Mouse (Mus musculus): ENCODE measurements around the gene Pkd2.

Gene Pkd2

DNA sequence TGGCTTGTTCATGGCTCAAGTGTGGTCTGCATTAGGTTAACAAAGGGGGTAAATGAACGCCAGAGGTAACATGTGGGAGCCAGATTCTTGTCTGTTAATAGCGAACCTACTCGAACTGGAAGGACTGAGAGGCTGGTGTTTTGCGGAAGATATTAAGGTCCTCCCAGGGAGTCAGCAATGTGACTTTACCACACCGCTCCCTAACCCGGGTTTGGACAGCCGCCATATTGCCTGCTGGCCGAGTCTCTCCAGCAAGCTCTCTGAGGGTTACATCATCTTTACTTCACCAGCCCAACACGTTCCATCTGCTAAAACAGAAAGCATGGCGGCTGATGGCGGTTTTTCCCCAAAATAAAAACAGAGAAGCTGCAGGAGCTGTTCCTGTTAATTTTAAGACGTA lies 6.5 kb downstream of the Pkd2 start:
- DNase-seq (ENCODE audit: low spot score): no peak

DNA sequence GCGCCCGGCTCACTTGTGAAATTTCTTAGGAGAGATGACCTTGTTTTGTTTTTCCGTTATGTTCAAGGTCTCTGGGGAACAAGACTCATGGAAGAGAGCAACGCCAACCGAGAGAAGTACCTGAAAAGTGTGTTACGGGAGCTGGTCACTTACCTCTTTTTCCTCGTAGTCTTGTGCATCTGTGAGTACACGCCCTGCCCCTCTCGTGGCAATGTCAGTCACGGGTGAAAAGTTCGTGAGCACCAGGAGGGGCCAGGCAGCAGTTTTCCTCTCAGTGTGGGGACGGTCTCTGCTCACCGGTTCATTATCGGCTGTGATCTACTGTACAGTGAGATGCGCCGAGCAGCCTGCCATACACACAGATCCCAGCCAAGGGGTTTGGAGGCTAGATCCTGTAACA lies 7.6 kb downstream of the Pkd2 start:
- DNase-seq (ENCODE audit: low spot score): no peak

DNA sequence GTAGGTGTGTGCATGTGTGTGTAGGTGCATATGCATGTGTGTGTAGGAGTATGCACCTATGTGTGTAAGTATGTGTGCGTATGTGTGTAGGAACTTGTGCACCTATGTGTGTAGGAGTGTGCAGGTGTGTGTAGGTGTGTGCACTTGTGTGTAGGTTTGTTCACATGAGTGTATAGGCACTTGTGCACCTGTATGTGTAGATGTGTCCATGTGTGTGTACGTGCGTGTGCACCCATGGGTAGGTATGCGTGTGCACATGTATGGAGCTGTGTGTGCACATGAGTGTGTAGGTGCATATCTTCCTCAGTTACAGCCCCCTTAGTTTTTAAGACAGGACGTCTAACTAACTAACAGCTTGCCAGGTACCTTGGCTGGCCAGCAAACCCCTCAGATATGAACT lies 9.3 kb downstream of the Pkd2 start:
- no peak for DNase-seq (ENCODE audit: low spot score)

DNA sequence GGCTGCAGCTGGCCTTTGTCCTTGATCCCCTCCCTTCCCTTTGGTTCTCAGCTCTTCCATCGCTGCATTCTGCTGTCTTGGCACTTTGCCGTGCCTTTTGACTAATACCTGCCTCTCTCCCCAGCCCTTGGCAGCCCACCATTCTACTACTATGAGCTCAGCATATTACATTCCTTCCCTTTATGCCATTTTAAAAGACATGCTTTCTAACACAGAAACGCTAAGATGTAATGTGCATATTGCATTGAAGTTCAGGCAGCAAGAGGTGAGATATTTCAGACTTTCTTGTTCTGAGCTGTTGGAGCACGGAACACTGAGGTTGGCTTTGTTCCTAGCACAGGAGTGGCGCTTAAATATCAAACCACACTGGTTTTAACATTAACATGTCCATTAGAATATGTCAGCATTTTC lies 11.7 kb downstream of the Pkd2 start:
- no peak for DNase-seq (ENCODE audit: low spot score)

DNA sequence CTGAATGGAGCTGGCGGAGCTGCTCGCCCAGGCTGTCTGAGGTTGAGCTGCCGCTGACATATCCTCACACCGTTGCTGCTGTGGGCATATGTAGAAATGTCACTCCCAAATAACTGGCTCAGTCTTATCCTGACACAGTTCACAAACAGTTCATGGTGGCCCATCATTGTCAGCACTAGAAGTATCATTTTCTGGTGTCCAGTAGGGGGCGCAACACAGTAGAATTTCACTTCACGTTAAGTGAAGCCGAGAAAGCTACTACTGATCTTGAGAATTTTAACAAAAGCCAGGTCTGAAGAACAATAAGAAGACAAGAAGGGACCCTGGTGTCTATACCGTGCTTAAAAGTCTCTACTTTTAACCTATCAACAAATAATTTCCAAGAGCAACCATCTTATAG lies 13.1 kb downstream of the Pkd2 start:
- DNase-seq (ENCODE audit: low spot score): no peak

DNA sequence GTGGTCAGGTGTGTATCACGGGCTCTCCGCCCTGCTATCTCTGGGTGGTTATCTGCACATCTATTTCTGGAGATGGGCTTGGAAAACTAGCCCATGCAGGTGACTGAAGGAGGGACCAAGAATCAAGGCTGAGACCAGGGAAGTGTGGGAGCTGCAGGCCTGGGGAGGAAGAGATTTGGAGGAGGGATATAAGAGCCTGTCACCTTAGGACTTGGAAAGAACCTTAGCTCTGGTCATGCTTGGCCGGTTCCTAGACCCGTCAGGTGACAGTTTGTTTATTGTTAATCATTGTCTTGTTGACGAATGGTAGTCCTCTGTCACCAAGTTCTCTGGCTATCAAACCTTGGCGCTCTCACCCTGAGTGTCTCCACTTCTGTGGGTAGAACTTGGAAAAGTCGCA lies 21.1 kb downstream of the Pkd2 start:
- DNase-seq (ENCODE audit: low spot score): peak; percentile 55

DNA sequence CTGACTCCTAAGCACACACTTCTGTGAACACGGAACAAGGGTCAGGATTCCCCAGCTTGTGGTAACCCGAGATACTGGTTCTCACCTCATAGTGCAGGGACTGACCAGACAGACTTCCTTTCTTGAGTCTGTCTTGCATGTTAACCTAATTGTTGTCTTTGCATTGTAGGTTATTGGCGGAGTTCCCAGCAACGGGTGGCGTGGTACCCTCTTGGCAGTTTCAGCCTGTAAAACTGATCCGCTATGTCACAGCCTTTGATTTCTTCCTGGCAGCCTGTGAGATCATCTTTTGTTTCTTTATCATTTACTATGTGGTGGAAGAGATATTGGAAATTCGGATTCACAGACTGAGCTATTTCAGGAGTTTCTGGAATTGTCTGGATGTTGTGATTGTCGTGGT lies 23.6 kb downstream of the Pkd2 start:
- no peak for DNase-seq (ENCODE audit: low spot score)

DNA sequence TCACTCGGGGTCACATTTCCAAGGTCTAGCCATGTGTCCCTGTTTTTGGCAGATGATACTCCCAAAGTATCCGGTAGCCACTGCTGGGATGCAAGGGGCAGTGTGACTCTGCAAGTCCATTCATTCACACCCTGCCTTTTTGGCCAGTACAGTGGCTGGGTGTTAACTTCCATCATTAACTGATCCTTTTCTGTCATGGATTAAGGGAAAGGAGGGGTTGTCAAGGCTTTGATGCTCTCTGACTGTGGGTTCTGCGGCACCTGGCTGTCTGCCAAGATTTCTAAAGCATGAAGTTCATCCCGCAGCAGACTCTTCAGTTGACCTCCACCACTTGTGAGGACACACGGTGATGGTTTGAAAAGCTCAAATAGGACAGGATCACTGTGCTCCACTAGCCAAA lies 32.3 kb downstream of the Pkd2 start:
- no peak for DNase-seq (ENCODE audit: low spot score)

DNA sequence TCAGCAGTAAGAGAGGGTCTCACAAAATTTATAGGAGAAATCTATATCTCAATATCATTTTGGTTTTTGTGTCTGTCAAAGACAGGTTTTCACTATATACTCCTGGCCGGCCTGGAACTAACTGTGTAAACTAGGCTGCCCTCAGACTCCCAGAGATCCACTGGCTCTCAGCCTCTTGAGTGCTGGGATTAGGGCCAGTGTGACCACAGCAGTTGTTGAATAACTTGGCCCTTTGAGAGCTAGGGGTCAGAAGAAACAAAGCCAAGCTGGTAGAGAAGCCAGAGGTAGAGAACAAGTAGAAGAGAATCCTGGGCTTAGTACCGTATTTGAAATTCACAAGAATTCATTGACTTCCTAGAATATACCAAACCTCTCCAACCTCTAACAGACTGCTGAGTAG lies 45.6 kb downstream of the Pkd2 start:
- DNase-seq (ENCODE audit: low spot score): no peak

DNA sequence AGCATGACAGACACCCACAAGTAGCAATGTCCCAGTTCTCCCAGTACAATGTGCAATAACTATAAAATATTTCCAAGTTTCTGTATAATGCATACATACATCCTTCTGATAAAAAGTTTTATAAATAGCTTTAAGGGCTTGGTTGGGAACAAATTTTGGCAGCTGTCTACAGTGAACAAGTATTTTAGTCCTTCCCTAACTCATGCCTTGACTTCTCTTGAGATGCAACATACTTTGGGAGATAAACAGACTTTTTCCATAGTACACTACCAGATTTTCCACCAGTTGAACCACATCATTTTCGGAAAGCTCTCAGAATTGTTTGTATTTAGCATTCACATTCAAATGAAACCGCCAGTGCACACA lies 48.6 kb downstream of the Pkd2 start:
- no peak for DNase-seq (ENCODE audit: low spot score)

DNA sequence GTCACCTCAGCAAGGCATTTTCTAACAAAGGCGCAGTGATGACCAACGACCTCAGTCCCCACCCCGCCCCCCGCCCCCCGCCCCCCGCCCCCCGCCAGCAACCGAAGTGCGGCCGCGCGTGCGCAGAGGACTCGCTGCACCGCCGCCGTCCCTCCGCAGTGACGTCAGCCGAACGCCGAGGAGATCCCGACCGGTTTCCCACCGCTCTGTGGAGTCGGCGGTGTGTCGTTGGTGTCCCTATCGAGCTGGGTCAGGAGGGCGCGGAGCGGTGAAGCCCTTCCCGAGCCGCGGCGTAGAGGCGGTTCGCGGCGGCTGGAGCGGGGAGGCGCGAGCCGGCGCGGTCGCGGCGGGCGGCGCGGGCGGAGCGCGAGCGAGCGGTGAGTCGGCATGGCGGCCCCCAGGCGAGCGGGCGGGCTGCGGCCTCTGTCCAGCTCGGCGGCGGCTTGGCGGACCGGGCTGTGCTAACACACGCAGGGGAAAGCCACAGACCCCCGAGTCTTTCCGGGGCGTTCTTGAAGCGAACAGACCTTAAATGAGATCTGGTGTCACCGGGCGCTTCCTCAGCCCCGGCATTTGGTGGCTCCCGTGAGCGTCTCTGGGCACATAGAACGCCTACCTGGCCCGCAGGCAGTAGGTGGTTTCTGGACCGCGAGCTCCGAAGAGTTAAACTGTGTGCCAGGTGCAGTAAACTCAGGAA lies 49.1 kb downstream of the Pkd2 start, which contains the start of gene BC005561:
Gene BC005561, plus strand, starts transcription at position 158 of the 697 bp plus-strand sequence.
- peak; percentile 88 for DNase-seq (ENCODE audit: low spot score)

DNA sequence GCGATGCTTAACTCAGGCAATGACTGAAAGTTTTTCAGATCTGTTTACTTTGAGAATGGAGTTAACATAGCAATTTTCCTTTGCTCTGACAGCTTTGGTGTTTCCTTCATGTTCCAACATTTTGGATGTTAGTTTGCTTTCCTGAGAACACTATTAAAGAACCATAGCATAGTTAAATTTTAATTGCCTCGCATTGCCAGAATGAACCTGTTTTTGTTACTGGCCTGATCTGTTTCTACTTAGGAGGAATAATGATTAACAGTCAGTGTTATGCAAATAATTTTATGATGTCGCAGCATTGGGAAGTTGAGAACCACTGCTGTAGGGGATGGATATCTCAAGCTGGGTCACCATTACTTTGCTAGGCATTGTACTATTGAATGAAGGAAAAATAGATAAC lies 52.0 kb downstream of the Pkd2 start:
- DNase-seq (ENCODE audit: low spot score): no peak

DNA sequence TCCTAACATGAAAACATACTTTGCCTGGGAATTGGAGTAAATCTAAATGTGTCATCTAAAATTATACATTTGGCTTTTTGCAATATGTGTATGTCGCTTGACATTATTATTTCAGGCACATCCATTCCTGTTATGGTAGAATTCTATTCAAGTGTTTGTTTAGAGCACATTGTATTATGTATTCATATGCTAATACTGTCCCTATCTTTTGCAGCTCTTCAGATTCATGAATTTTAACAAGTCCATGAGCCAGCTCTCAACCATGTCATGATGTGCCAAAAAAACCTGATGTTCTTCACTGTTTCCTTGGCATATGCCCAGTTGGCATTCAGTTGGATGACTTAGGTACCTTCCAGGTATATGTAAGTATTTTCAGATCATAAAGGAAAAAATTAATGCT lies 79.4 kb downstream of the Pkd2 start:
- DNase-seq (ENCODE audit: low spot score): no peak

DNA sequence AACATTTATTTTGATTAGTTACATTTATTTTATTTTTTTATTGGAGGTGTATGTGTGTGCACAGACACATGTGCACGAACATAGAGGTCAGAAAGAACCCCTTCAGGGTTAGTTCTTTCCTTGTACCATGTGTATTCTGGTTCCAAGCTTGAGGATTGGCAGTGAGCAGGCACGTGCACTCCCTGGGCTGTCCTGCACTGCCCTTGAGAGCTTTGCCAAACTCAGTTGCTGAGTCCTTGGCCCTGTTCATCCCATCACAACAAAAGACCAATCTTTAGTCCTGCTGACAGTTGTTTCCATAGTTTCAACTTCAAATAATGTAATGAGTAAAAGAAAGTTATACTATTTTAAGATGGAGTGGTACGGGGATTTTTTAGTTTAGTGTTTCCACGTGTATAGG lies 80.1 kb downstream of the Pkd2 start:
- DNase-seq (ENCODE audit: low spot score): no peak
